Comparison of ENCODE assay signal across 8 mouse cellular contexts in the genomic region with DNA sequence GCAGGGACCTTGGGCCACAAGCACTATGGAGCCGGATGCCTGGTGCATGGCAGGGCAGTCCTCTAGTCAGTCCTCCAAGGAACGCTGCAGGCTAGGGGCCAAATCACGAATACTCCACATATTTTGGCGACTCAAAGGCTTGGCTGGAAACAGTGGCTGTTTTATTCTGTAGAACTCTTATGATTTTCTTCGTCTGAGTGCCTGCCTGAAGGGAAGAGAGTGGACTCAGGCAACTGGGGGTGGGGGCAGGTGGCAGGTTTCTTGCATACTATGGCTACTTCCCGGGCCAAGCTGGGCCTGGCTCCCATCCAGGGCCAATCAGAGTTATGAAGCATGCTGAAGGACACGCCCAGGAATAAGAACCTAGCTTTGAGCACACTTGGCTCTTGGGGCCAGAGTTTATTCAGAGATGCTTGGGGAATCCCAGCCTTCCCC. TPM values are rescaled to one million over a fixed set of nuclear protein-coding genes. Genes with fewer than 3 reads are reported as not detected.
A peak's percentile ranks its signal among the peaks of the same experiment; 100 is the strongest.
DNase-seq lines count a peak whose midpoint lies in the region; ATAC-seq and TF ChIP-seq lines count a peak whose summit lies in the region.
"Had no signal": no experiment of that assay in that cellular context is flagged by ENCODE, and none has a peak within 500 bp of the region (broad histone marks: within the 10 kb centered on the region; RNA-seq: fewer than 3 reads in every experiment).

No protein-coding gene starts in this region.

- no peaks in the 10 kb centered on the region for H3K36me3 ChIP-seq in midbrain, postnatal 0 days (ENCODE audit: insufficient read depth, low read length)
- H3K36me3 ChIP-seq in midbrain, embryonic 16.5 days (ENCODE audit: control insufficient read depth, insufficient read depth, low read length) = no peaks in the 10 kb centered on the region
- no peaks in the 10 kb centered on the region for H3K36me3 ChIP-seq in stomach, postnatal 0 days (ENCODE audit: control insufficient read depth, insufficient read depth, low read length)
- no peaks in the 10 kb centered on the region for H3K36me3 ChIP-seq in liver, embryonic 12.5 days

- H3K4me2 ChIP-seq in midbrain, postnatal 0 days (ENCODE audit: low read depth, low read length, poor library complexity, severe bottlenecking) = no peak overlapping the region
- no peak overlapping the region for H3K4me2 ChIP-seq in midbrain, embryonic 16.5 days (ENCODE audit: low read length)
- H3K4me2 ChIP-seq in stomach, postnatal 0 days (replicated peaks; ENCODE audit: low read depth) = no peak overlapping the region
- H3K4me2 ChIP-seq in liver, embryonic 12.5 days = no peak overlapping the region

- DNase-seq in midbrain, postnatal 0 days (ENCODE audit: low spot score) = peak; percentile 28
- peak; percentile 59 for DNase-seq in gastrocnemius, postnatal 25 days
- peak; percentile 73 for DNase-seq in kidney, postnatal 10 days
- DNase-seq in stomach, postnatal 0 days (ENCODE audit: low spot score) = peak; percentile 75
- DNase-seq in retina, postnatal 1 day = no peak

- peaks cover 14% of the 10 kb centered on the region for H3K4me1 ChIP-seq in midbrain, postnatal 0 days (ENCODE audit: insufficient read depth, low read length)
- H3K4me1 ChIP-seq in midbrain, embryonic 16.5 days (ENCODE audit: control insufficient read depth, insufficient read depth, low read length) = peaks cover 14% of the 10 kb centered on the region
- H3K4me1 ChIP-seq in stomach, postnatal 0 days (replicated peaks; ENCODE audit: control insufficient read depth, insufficient read depth) = peaks cover 4% of the 10 kb centered on the region; the same call in 1 of the 2 replicates
- H3K4me1 ChIP-seq in liver, embryonic 12.5 days = peaks cover 6% of the 10 kb centered on the region; the same call in 1 of the 2 replicates

- H3K27me3 ChIP-seq in midbrain, postnatal 0 days (ENCODE audit: insufficient read depth, low read length) = no peaks in the 10 kb centered on the region
- no peaks in the 10 kb centered on the region for H3K27me3 ChIP-seq in midbrain, embryonic 16.5 days (ENCODE audit: control insufficient read depth, insufficient read depth, low read depth, low read length)
- no peaks in the 10 kb centered on the region for H3K27me3 ChIP-seq in stomach, postnatal 0 days (ENCODE audit: control insufficient read depth, insufficient read depth, low read length)
- no peaks in the 10 kb centered on the region for H3K27me3 ChIP-seq in liver, embryonic 12.5 days (replicated peaks)

- H3K27ac ChIP-seq in midbrain, postnatal 0 days (ENCODE audit: low read depth, low read length) = no peak overlapping the region
- H3K27ac ChIP-seq in midbrain, embryonic 16.5 days (ENCODE audit: low read length) = no peak overlapping the region
- H3K27ac ChIP-seq in stomach, postnatal 0 days (replicated peaks) = no peak overlapping the region
- H3K27ac ChIP-seq in liver, embryonic 12.5 days = no peak overlapping the region

- H3K9ac ChIP-seq in midbrain, postnatal 0 days (replicated peaks; ENCODE audit: low read length, poor library complexity, severe bottlenecking) = no peak overlapping the region
- no peak overlapping the region for H3K9ac ChIP-seq in midbrain, embryonic 16.5 days (ENCODE audit: low read depth, low read length)
- no peak overlapping the region for H3K9ac ChIP-seq in stomach, postnatal 0 days (ENCODE audit: low read length)
- H3K9ac ChIP-seq in liver, embryonic 12.5 days = no peak overlapping the region

- H3K9me3 ChIP-seq in midbrain, postnatal 0 days (ENCODE audit: low read length) = no peaks in the 10 kb centered on the region
- no peaks in the 10 kb centered on the region for H3K9me3 ChIP-seq in midbrain, embryonic 16.5 days (replicated peaks; ENCODE audit: control insufficient read depth, low read length, poor library complexity, severe bottlenecking)
- H3K9me3 ChIP-seq in stomach, postnatal 0 days (ENCODE audit: control insufficient read depth, low read length) = no peaks in the 10 kb centered on the region
- H3K9me3 ChIP-seq in liver, embryonic 12.5 days (replicated peaks) = no peaks in the 10 kb centered on the region

- WGBS in midbrain, postnatal 0 days = 69% methylated on average over 7 of the region's 7 CpGs
- 67% methylated on average over 7 of the region's 7 CpGs for WGBS in midbrain, embryonic 16.5 days
- WGBS in stomach, postnatal 0 days = 15% methylated on average over 7 of the region's 7 CpGs
- 46% methylated on average over 7 of the region's 7 CpGs for WGBS in liver, embryonic 12.5 days (ENCODE audit: insufficient replicate concordance)

- no peak for ATAC-seq in midbrain, postnatal 0 days (ENCODE audit: low FRiP score)
- no peak for ATAC-seq in midbrain, embryonic 16.5 days
- ATAC-seq in stomach, postnatal 0 days (ENCODE audit: low FRiP score, low TSS enrichment) = peak; percentile 39; the same call in 1 of the 2 replicates
- no peak for ATAC-seq in liver, embryonic 12.5 days

- TF ChIP-seq EP300 in stomach, postnatal 0 days (optimal IDR thresholded peaks at IDR 0.05) = no peak

- H3K4me3 ChIP-seq in midbrain, postnatal 0 days (ENCODE audit: low read depth, low read length) = no peak overlapping the region
- no peak overlapping the region for H3K4me3 ChIP-seq in midbrain, embryonic 16.5 days (ENCODE audit: low read depth, low read length)
- no peak overlapping the region for H3K4me3 ChIP-seq in stomach, postnatal 0 days (ENCODE audit: low read depth, low read length)
- no peak overlapping the region for H3K4me3 ChIP-seq in liver, embryonic 12.5 days
- H3K4me3 ChIP-seq: erythroblast, embryonic 14.5 days had no signal

- TF ChIP-seq CTCF in midbrain, postnatal 0 days (IDR thresholded peaks at IDR 0.05) = no peak
- TF ChIP-seq CTCF in stomach, postnatal 0 days (IDR thresholded peaks at IDR 0.05; ENCODE audit: low read depth) = no peak

RNA-seq across cellular contexts. Expression of a gene that starts 27.1 kb away (rescaled TPM):
- total RNA-seq in midbrain, postnatal 0 days (2014; rRNA removed) = 64.0 and 67.7 TPM in 2 replicates
- 53.8 and 54.5 TPM in 2 replicates for polyA plus RNA-seq in midbrain, postnatal 0 days (2015; fragmentation: Nextera tagmentation; extraction: Ambion mirVana)
- polyA plus RNA-seq in midbrain, embryonic 16.5 days (2015; fragmentation: Nextera tagmentation; extraction: Ambion mirVana) = 27.0 and 32.2 TPM in 2 replicates
- total RNA-seq in gastrocnemius, postnatal 25 days (2021) = 10 to 100 TPM; 22.2 to 22.3 TPM
- 56.5 and 60.4 TPM in 2 replicates for polyA plus RNA-seq in stomach, postnatal 0 days (2015; fragmentation: Nextera tagmentation; extraction: Ambion mirVana)
- 1.9 and 2.8 TPM in 2 replicates for polyA plus RNA-seq in liver, embryonic 12.5 days (2016; fragmentation: Nextera tagmentation; extraction: Ambion mirVana)
